Mouse (Mus musculus) bone marrow, adult 2 months (tissue): ENCODE results near the gene Smyd3.

ENCODE experiments used
- CTCF ChIP-seq: fragments of 200-500 bp; IDR thresholded peaks from 2 replicates; pipeline ENCODE4 v1.5.1; 2011; ENCODE audit warnings: low read length, control low read depth; ENCODE audit not compliant: control insufficient read depth, insufficient read depth
- POLR2A ChIP-seq: fragments of 200-500 bp; IDR thresholded peaks from 2 replicates; pipeline ENCODE4 v1.6.1; 2011; ENCODE audit warnings: low read depth, mild to moderate bottlenecking, control low read depth, low read length, borderline replicate concordance; ENCODE audit not compliant: control insufficient read depth

GRCm38 (mm10) chr1:178961661-178962060, 556.2 kb downstream of the Smyd3 start:
- TF ChIP-seq CTCF (no peak), POLR2A (no peak)
